Mouse (Mus musculus) cerebellum, postnatal 36 days (tissue): ENCODE results near the gene Bmyc.
"Not testable (repeated sequence)": the region's sequence is repeated elsewhere in the genome, so short reads cannot be mapped to it uniquely, and the experiment has no call there.

Experiments used
- DNase-seq, 2 experiments: peaks; one replicate each; pipeline ENCODE4 v3.0.0; 2021 to 2022; ENCODE audit warnings: mixed read lengths in 2 of 2

Bmyc gene

GRCm38 (mm10) chr2:25706643-25707481 is at the start of gene Bmyc:
Gene Bmyc (plus strand): TSS chr2:25706739.
- DNase-seq: peak; percentile 82

- peak; percentile 51 to 53 for DNase-seq
Observed at GRCm38 (mm10) chr2:25657246-25657645, 49.3 kb upstream of the Bmyc start.

- DNase-seq: no peak
Observed at GRCm38 (mm10) chr2:25657652-25658051, 48.9 kb upstream of the Bmyc start, which contains the start of gene Lcn5. Gene Lcn5 (plus strand): TSS chr2:25657952.

- DNase-seq: no peak
Observed at GRCm38 (mm10) chr2:25660279-25660678, 46.3 kb upstream of the Bmyc start.

GRCm38 (mm10) chr2:25661245-25661970 is 45.1 kb upstream of the Bmyc start:
- peak in 1 of 2 experiments; percentile 13 for DNase-seq

- peak; percentile 50 to 51 for DNase-seq
Observed at GRCm38 (mm10) chr2:25663511-25663910, 43.0 kb upstream of the Bmyc start.

- no peak for DNase-seq
Observed at GRCm38 (mm10) chr2:25664125-25664524, 42.4 kb upstream of the Bmyc start.

- DNase-seq: no peak
Observed at GRCm38 (mm10) chr2:25666516-25666915, 40.0 kb upstream of the Bmyc start.

- no peak for DNase-seq
Observed at GRCm38 (mm10) chr2:25676486-25676885, 30.1 kb upstream of the Bmyc start, which contains the start of gene Lcn6. Gene Lcn6 (plus strand): TSS chr2:25676786.

GRCm38 (mm10) chr2:25679559-25679958 is 27.0 kb upstream of the Bmyc start:
- DNase-seq: no peak

GRCm38 (mm10) chr2:25682426-25682825 is 24.1 kb upstream of the Bmyc start, which contains the start of gene Lcn10:
Gene Lcn10 (plus strand): TSS chr2:25682726.
- DNase-seq: no peak

GRCm38 (mm10) chr2:25686941-25687340 is 19.6 kb upstream of the Bmyc start:
- DNase-seq: no peak

- DNase-seq: peak; percentile 57 to 66
Observed at GRCm38 (mm10) chr2:25694605-25695004, 11.9 kb upstream of the Bmyc start.

- no peak for DNase-seq
Observed at GRCm38 (mm10) chr2:25696951-25697350, 9.6 kb upstream of the Bmyc start.

- DNase-seq: no peak
Observed at GRCm38 (mm10) chr2:25698696-25699095, 7.8 kb upstream of the Bmyc start.

GRCm38 (mm10) chr2:25699743-25700142 is 6.8 kb upstream of the Bmyc start, which contains the start of gene Obp2a:
Gene Obp2a (plus strand): TSS chr2:25700043.
- not testable (repeated sequence) for DNase-seq

- no peak for DNase-seq
Observed at GRCm38 (mm10) chr2:25701001-25701400, 5.5 kb upstream of the Bmyc start.

- no peak for DNase-seq
Observed at GRCm38 (mm10) chr2:25703706-25704105, 2.8 kb upstream of the Bmyc start.

- peak; percentile 27 to 29 for DNase-seq
Observed at GRCm38 (mm10) chr2:25708121-25708520, 1.6 kb downstream of the Bmyc start.

- not testable (repeated sequence) for DNase-seq
Observed at GRCm38 (mm10) chr2:25709056-25709455, 2.5 kb downstream of the Bmyc start.

GRCm38 (mm10) chr2:25709791-25710190 is 3.3 kb downstream of the Bmyc start:
- DNase-seq: not testable (repeated sequence)

- DNase-seq: not testable (repeated sequence)
Observed at GRCm38 (mm10) chr2:25711641-25712040, 5.1 kb downstream of the Bmyc start.

- no peak for DNase-seq
Observed at GRCm38 (mm10) chr2:25717222-25717621, 10.7 kb downstream of the Bmyc start.
